Mouse (Mus musculus): ENCODE measurements around the gene Btbd7.
A peak's percentile ranks its signal among the peaks of the same experiment; 100 is the strongest.

Btbd7 gene

DNA sequence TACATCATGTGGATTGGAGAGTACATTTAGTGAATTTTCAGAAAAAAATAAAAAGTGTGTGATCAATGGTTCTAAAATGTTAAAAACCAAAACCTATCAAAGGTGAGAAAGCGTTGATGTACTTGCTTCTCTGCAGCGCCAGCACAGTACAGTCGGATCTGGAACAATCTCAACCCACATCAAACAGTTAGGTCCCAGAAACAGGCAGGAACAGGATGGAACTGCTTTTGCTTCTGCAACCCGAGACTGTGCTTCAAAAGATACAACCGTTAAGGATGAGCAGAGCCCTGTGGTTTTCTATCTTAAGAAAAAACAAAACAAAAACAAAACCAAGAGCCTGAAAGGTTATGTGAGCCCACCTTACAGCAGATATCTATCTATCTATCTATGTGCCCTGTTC lies 95.4 kb downstream of the Btbd7 start:
- DNase-seq (ENCODE audit: low read depth, low spot score), result no peak

- DNase-seq (ENCODE audit: low read depth, low spot score), result no peak
These were observed 98.8 kb downstream of the Btbd7 start for GRCm38 (mm10) chr12:102779452-102779851.

GRCm38 (mm10) chr12:102778151-102778550 lies 100.1 kb downstream of the Btbd7 start:
- DNase-seq (ENCODE audit: low read depth, low spot score), result no peak

DNA sequence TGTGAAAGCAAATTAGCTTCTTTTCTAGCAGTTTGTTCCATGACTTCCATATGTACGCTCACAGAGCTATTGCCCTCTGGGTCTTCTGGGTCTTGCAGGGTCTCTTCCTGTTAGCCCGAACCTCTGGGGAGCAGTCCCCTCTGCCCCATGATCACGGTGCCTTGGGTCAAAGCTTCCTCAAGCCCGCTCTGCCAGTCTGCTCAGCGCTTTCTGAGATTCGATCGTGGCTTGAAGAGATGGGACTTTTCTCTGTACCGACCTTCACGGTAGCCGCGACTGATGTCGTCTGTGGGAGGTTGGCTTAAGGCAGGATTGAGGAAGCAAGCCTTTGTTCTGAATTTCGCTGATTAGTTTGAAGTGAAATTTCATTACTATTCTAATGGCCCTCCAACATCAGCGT lies 102.2 kb downstream of the Btbd7 start:
- DNase-seq (ENCODE audit: low read depth, low spot score), result no peak

DNA sequence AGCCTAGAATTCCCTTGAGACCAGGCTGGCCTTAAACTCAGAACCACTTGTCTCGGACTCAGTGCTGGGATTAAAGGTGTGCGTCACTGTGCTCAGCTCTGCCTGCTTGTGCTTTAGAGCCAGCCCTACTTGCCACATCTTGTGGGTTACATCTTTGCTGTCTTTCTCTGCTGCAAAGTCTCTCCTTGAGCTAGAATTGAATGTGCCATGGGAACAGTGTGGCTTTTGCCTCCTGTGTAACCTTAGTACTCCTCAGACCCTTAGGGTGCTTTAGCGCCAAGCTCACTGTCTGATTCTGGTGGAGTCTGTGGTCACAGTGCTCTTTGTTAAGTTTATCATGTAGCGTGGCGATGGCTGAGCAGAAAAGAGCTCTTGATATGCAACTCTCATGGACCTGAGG lies 105.6 kb downstream of the Btbd7 start:
- DNase-seq (ENCODE audit: low read depth, low spot score), result no peak

DNA sequence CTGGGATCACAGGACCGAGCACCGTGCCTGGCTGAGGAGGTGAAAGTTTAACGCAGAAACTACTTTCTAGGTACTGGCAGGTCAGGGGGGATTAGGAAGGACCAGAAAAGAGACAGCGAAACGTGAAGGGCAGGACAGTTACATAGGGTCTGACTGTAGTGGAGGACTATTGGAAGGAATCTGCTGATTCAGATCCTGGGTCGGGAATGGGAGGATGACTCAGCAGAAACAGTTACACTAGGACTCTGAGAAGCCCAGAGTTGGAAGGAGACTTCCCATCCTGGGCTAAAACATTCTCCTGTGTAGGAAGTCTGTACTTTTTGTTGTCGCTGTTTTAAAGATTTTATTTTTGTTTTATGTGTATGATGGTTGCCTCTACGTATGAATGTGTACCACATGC lies 106.7 kb downstream of the Btbd7 start:
- no peak for DNase-seq (ENCODE audit: low read depth, low spot score)

- DNase-seq (ENCODE audit: low read depth, low spot score), result no peak
These were observed 109.3 kb downstream of the Btbd7 start for GRCm38 (mm10) chr12:102769000-102769399.

DNA sequence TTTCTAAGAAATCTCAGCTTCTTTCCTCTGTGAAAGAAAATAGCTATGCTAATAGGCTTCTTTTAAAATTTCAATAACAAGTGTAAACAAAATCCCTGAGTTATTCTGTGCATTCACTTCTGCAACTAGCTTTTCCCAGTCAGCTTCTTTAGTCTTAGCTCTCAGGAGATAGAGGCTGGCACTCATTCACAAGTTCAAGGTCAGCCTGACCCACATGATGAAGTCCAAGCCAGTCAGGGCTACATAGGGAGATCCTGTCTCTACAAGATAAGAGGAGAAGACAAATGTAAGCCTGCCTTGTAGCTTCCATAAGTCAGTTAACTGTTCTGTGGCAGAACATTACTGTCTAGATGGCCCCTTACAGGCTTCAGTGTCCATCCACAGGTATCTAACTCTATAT lies 114.6 kb downstream of the Btbd7 start:
- DNase-seq (ENCODE audit: low read depth, low spot score), result no peak

DNA sequence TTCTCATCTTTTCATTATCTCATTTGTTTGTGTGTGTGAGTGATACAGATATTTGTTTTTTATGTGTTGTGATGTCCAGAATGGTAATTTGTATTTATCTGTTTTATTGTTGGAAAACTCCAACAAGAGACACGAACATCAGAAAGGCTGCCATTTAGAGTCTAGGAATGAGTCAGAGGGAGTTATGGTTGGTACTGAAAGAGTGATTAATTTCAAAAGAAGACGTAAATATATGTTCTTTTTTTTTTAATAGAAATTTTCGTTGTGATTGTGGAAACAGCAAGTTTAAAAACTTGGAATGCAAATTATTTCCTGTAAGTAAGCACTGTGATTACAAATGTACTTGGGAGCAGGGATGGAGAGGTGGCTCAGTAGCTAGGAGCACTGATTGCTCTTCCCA lies 116.6 kb downstream of the Btbd7 start:
- DNase-seq (ENCODE audit: low read depth, low spot score), result no peak

DNA sequence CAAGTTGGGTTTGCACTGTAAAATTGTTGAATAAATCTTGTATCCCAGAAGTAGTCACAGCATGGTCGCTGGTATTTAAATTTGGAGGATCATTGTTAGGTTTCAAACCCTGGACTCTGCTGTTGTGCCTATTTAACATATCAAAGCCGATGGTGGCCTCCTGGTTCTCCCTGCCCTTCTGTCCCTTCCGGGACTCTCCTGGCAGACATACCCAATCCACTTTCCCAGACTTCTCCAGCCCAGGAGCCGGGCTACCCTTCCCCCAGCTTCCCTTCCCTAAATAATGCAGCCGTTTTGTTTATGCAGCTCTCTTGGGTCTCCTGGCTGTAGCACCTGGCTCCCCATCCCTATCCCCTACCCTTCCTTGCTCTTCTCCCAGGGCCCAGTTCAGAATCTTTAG lies 119.3 kb downstream of the Btbd7 start:
- DNase-seq (ENCODE audit: low read depth, low spot score), result no peak

GRCm38 (mm10) chr12:102758403-102758756 lies 119.9 kb downstream of the Btbd7 start, which contains the start of gene Gm20604:
Gm20604 (minus strand) TSS chr12:102758672.
- no peak for DNase-seq (ENCODE audit: low read depth, low spot score)

- peak; percentile 97 for DNase-seq (ENCODE audit: low read depth, low spot score)
These were observed 120.4 kb downstream of the Btbd7 start, which contains the start of the genes Gm28051, Gon7 and Ubr7 for GRCm38 (mm10) chr12:102757689-102758402. Gm28051 (minus strand) TSS chr12:102757765. Gon7 (minus strand) TSS chr12:102757803. Ubr7 (plus strand) TSS chr12:102757967.

DNA sequence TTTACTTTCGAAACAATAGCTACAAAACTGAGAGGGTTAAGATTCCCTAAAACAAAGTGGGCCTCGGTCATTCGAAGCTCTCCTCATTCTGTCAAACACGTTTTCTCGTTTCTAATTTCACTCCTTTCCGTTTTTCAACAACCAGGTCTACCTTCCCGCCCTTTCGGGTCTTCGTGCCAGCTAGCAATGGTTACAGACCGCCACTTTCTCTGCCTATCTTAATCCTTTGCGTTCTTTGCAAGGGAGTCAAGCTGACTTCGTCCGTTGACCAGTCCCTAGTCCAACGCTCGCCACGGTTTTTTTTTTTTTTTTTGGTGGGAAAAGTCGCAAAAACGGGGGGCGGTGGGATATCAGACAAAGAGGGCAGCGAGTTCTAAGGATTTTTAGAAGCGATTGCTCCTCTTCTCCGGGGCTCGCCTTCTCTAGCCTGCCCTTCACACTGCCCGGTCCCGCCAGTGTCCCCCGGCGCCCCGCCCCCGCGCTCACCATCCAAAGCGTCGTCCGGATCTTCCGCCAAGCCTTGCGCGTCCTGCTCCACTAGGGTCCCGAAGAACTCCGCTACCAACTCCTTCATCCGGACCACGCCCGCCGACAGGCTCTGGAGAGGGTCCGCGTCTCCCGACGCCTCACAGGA lies 121.1 kb downstream of the Btbd7 start:
- DNase-seq (ENCODE audit: low read depth, low spot score), result no peak

- DNase-seq (ENCODE audit: low read depth, low spot score), result no peak
These were observed 122.0 kb downstream of the Btbd7 start for GRCm38 (mm10) chr12:102756304-102756703.

GRCm38 (mm10) chr12:102748256-102748655 lies 130.0 kb downstream of the Btbd7 start:
- DNase-seq (ENCODE audit: low read depth, low spot score), result no peak

DNA sequence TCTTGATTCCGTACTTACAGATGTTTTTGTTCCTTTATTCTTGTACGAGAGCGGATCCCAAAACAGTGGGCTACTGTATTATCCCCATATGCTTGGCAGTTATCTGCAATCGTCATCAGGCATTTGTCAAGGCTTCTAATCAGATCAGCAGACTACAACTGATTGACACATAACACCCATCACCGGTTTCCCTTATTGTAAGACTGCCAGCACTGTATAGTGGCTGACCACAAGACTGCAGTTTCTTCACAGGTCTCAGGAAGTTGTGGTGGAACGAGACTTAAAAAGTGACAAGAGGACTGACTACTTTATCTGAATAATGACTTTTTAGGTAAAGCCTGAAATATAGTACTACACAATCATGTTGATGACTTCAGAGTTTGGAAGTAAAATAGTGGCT lies 133.4 kb downstream of the Btbd7 start:
- DNase-seq (ENCODE audit: low read depth, low spot score), result no peak

GRCm38 (mm10) chr12:102743589-102744574 lies 134.4 kb downstream of the Btbd7 start, which contains the start of the genes Moap1 and Tmem251:
Moap1 (minus strand) TSS chr12:102743661.
Tmem251 (plus strand) TSS chr12:102743762.
- DNase-seq (ENCODE audit: low read depth, low spot score), result peak; percentile 82

- no peak for DNase-seq (ENCODE audit: low read depth, low spot score)
These were observed 135.2 kb downstream of the Btbd7 start for GRCm38 (mm10) chr12:102743036-102743588.

DNA sequence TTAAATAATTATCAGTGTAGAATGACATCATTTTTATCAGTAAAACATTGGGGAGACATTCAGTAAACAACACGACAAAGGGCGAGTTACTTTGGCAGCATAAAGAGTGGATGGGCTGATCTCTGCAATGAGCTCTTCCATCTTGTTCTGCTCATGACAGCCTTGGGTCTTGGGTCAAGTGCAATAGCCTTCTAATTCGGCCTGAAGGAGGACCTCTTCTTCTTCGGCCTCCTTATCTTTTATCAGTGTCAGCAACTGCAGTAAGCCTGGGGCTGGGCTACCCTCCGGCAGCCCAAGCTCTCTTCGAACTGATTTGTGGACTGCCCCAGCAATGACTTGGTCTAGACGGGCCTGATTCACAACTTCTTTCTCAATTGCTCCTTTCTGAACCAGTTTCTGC lies 136.2 kb downstream of the Btbd7 start:
- no peak for DNase-seq (ENCODE audit: low read depth, low spot score)

DNA sequence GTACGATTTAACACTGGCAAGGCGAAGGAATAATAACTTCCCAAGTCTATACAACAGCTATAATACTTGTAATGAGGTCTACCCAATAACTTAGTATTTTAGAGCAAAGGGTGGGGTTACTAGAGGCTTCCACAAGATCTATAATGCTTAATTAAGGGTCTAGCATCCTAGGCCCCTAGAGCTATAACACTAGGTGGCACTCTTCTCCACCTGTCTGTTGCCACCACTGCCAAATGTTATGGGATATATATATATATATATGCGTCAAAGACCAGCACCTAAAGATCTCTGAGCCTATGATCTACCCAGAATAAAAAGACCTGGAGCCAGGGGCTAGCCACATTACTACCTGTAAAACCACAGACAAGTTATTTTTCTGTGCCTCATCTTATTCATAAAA lies 138.0 kb downstream of the Btbd7 start:
- no peak for DNase-seq (ENCODE audit: low read depth, low spot score)

GRCm38 (mm10) chr12:102739096-102739495 lies 139.2 kb downstream of the Btbd7 start:
- no peak for DNase-seq (ENCODE audit: low read depth, low spot score)

- DNase-seq (ENCODE audit: low read depth, low spot score), result no peak
These were observed 144.9 kb downstream of the Btbd7 start for GRCm38 (mm10) chr12:102733381-102733780.
